Mouse (Mus musculus): ENCODE measurements around the gene Zmat3. TPM values are rescaled to one million over a fixed set of nuclear protein-coding genes. Genes with fewer than 3 reads are reported as not detected.

Gene Zmat3
- total RNA-seq, 2 experiments from 2014 or later = 8.0 to 11.5 TPM

Other genes starting within 250 kb of the Zmat3 start
- 10 to 100 TPM; 41.6 to 61.0 TPM for gene Pik3ca, start 31.7 kb upstream of the Zmat3 start, total RNA-seq (2021)
- not detected for gene Kcnmb3, start 126.2 kb upstream of the Zmat3 start, total RNA-seq (2021)
- 10 to 100 TPM; 20.6 to 26.3 TPM for gene Zfp639, start 144.2 kb upstream of the Zmat3 start, total RNA-seq (2021)
- 100 to 1,000 TPM; 184 to 204 TPM for gene Mfn1, start 163.5 kb upstream of the Zmat3 start, total RNA-seq (2021)

Measured in gastrocnemius, postnatal 25 days (tissue).